Mouse (Mus musculus) kidney, embryonic 16.5 days (tissue): ENCODE measurements around the gene Cacnb3. TPM values are rescaled to one million over a fixed set of nuclear protein-coding genes. Genes with fewer than 3 reads are reported as not detected.

Source experiments
- ATAC-seq: fragments of 200-750 bp; cut with Nextera tagmentation; 2 replicates; pipeline ENCODE4 v1.8.0; 2017; ENCODE audit warnings: moderate TSS enrichment; ENCODE audit not compliant: low FRiP score, low TSS enrichment
- H3K27ac ChIP-seq: fragments of 300-500 bp; sonication (generic); 2 replicates; pipeline ENCODE4 v1.5.1; 2014; ENCODE audit warnings: low read length
- H3K27me3 ChIP-seq: fragments of 300-500 bp; sonication (generic); 2 replicates; pipeline ENCODE4 v1.6.1; 2014; ENCODE audit warnings: low read length, control low read depth, mixed read lengths; ENCODE audit not compliant: insufficient read depth
- H3K36me3 ChIP-seq: fragments of 300-500 bp; sonication (generic); 2 replicates; pipeline ENCODE4 v1.6.1; 2014; ENCODE audit warnings: low read length, control low read depth, mixed read lengths; ENCODE audit not compliant: insufficient read depth
- H3K4me1 ChIP-seq: fragments of 300-500 bp; sonication (generic); 2 replicates; pipeline ENCODE4 v1.6.1; 2014; ENCODE audit warnings: low read length, control low read depth, mixed read lengths; ENCODE audit not compliant: insufficient read depth
- H3K4me2 ChIP-seq: fragments of 300-500 bp; sonication (generic); replicated peaks from 2 replicates; pipeline ENCODE4 v1.6.1; 2014; ENCODE audit warnings: low read depth, low read length
- H3K4me3 ChIP-seq: fragments of 300-500 bp; sonication (generic); 2 replicates; pipeline ENCODE4 v1.5.1; 2014; ENCODE audit warnings: mild to moderate bottlenecking, low read length
- H3K9ac ChIP-seq: fragments of 300-500 bp; sonication (generic); replicated peaks from 2 replicates; pipeline ENCODE4 v1.6.1; 2014; ENCODE audit warnings: low read length
- H3K9me3 ChIP-seq: fragments of 300-500 bp; sonication (generic); 2 replicates; pipeline ENCODE4 v1.6.1; 2016; ENCODE audit warnings: low read length, control low read depth
- WGBS: fragments of 180-500 bp; shearing (Covaris S2); extraction: QIAGEN DNeasy Blood & Tissue Kit; methylation state at CpG from one replicate; pipeline ENCODE4 v1.1.7; 2014; 5-methylcytosine and 5-hydroxymethylcytosine counted together
- polyA plus RNA-seq: library from polyadenylated mRNA; unstranded; fragments of >200 nt; fragmentation: Nextera tagmentation; extraction: Ambion mirVana; gene quantifications from 2 replicates; pipeline ENCODE4 v1.2.1, GENCODE M21; 2015

The Cacnb3 gene
- polyA plus RNA-seq, 1 experiment from 2014 or later, result 34.9 TPM

DNA sequence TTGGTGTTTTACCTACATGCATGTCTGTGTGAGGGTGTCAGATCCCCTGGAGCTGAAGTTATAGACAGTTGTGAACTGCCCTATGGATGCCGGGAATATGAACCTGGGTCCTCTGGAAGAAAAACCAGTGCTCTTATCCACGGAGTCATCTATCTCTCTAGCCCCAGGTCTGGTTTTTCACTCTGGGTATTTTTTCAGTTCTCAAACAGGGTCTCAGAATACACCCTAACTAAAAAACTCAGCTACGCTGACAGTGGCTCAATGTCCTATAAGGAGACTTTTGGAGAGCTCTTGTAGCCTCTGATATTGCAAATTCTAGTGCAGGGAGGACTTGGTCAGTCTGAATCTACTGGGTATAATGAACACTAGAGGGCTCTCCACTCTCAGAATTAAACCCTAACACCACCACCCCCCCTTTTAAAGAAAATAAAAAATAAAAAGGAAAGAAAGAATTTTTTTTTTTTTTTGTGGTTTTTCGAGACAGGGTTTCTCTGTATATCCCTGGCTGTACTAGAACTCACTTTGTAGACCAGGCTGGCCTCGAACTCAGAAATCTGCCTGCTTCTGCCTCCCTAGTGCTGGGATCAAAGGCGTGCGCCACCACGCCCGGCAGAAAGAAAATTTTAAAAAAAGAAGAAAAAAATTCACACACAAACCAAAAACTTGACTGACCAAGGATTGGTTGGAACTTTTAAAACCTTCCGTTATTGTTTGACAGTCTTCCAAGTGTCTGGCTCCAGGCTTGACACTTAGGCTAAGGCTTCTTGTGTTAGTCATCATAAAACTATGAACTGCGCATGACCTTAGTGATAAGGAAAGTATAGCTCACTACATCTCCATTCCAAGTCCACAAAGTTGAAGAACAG is 33.6 kb downstream of the Cacnb3 start:
- WGBS, result 77% methylated on average over 11 of the region's 11 CpGs

DNA sequence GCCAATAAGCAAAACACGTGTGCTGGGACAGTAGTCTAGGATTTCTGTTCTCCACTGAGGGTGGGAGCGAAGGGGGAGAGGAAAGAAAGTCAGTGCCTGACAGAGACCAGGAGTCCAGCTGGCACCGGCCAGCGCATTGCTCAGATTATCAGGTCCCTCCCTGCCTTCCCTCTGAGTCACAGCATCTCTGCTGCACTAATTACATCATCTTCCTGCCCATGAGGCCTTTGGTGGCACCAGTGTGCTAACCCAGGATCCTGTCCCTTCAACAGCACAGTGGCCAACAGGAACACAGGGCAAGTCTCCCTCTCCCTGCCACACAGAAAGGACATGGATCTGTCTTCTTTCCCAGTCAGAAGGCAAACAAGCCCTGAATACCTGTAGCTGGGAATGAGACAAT is 42.0 kb downstream of the Cacnb3 start:
- Histone ChIP-seq H3K9ac (no peak overlapping the region), H3K4me3 (no peak overlapping the region), H3K4me1 (peaks cover 30% of the 10 kb centered on the region), H3K9me3 (no peaks in the 10 kb centered on the region), H3K36me3 (no peaks in the 10 kb centered on the region), H3K4me2 (no peak overlapping the region), H3K27ac (no peak overlapping the region), H3K27me3 (peaks cover 35% of the 10 kb centered on the region)
- 82% methylated on average over 4 of the region's 4 CpGs for WGBS
- no peak for ATAC-seq

More for the DNA sequence above, 33.6 kb downstream of the Cacnb3 start:
- Histone ChIP-seq H3K27ac (no peak overlapping the region), H3K27me3 (no peaks in the 10 kb centered on the region), H3K4me1 (peaks cover 10% of the 10 kb centered on the region; the same call in 1 of the 2 replicates), H3K4me3 (no peak overlapping the region), H3K9me3 (no peaks in the 10 kb centered on the region), H3K4me2 (no peak overlapping the region), H3K36me3 (0 out of 2 replicates have a peak, but pooled peaks cover 3% of the 10 kb centered on the region), H3K9ac (no peak overlapping the region)
- no peak for ATAC-seq

DNA sequence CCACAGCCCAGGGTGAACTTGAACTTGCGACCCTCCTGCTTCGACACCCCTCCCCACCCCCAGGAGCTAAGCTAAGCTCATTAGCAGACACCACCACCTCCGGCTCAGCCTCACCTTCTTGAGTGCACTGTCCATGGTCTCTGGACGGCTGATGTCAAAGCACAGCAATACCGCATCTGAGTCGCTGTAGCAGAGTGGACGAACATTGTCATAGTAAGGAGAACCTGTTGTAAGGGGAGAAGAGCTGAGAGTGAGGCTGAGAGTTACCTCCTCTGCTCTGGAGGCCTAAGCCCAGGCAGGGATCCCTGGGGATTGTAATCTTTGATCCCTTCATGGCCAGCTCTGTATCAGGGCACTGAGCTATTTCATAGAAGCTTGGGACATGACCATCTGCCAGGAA is 43.1 kb downstream of the Cacnb3 start:
- Histone ChIP-seq H3K27ac (no peak overlapping the region), H3K9ac (no peak overlapping the region), H3K4me2 (no peak overlapping the region), H3K36me3 (no peaks in the 10 kb centered on the region), H3K4me1 (peaks cover 30% of the 10 kb centered on the region), H3K27me3 (peaks cover 38% of the 10 kb centered on the region), H3K9me3 (no peaks in the 10 kb centered on the region), H3K4me3 (no peak overlapping the region)
- ATAC-seq, result no peak
- 79% methylated on average over 7 of the region's 7 CpGs for WGBS

DNA sequence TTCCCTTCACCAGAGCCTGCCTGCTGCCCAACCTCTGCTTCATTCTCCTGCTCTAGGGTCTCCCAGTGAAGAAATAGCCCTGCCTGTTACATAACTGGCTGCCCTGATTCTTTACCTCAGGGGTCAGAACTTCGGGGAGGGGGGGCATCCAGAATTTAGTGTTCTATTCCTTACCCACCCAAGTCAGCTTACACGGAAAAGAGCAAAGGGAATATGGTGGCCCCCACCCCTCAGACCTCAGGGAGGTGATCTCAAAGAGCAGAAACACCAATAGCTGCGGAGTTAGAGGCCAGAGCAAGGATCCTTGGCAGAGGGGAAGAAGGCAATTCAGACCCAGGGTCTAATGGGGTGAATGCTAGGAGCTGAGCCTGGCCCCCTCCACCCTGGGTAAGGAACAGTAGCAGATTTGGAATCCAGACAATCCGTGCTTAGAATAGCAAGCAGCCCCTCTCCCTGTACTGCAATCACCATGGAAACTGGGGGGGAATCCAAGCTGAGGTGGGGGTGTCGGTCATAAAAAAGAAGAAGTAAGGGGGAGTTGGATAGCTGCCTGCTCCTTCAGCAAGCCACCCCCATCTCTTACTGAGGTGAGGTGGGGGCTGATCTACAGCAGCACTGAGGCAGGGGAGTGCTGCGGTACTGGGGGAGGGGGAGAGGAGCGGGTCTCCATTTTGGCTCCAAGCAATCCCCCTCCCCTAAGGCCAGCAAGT is 43.8 kb downstream of the Cacnb3 start:
- 12% methylated on average over 7 of the region's 7 CpGs for WGBS
- Histone ChIP-seq H3K27ac (no peak overlapping the region), H3K36me3 (no peaks in the 10 kb centered on the region), H3K9me3 (no peaks in the 10 kb centered on the region), H3K4me1 (peaks cover 30% of the 10 kb centered on the region), H3K27me3 (peaks cover 39% of the 10 kb centered on the region), H3K4me2 (peak overlapping the region; percentile 82), H3K9ac (0 out of 2 replicates have a peak overlapping the region, but pooled peaks have one; percentile 26), H3K4me3 (no peak overlapping the region; the same call in 1 of the 2 replicates)
- no peak for ATAC-seq

DNA sequence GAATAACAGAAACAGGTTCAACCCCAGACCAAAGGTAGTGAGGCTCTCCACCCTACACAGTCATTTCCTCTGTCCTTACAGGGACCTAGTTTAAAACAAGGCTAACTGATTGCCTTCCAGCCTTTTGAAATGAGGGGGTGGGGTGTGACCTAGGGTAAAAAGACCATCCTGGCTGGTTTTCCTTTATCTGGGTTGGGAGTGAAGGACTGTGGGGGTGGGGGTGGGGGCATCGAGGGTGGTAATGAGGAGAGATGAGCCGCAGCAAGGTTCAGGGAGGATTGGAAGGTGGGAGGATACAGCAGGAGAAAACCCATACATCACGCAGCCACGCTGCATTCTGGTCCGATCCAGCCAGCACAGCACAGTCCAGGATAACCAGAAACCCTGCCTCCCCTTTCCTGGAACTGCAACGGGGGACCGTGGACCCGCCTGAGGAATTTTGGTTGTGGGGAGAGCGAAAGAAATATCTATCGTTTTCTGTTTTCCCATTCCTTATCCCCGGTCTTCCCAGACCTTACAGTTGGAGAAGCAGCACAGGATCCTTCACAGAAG is 44.4 kb downstream of the Cacnb3 start:
- no peaks in the 10 kb centered on the region for H3K9me3 ChIP-seq
- H3K36me3 ChIP-seq, result no peaks in the 10 kb centered on the region
- H3K4me1 ChIP-seq, result peaks cover 30% of the 10 kb centered on the region
- peak overlapping the region; percentile 26; the same call in 1 of the 2 replicates for H3K9ac ChIP-seq
- peak overlapping the region; percentile 27 for H3K4me3 ChIP-seq
- H3K27ac ChIP-seq, result no peak overlapping the region
- H3K27me3 ChIP-seq, result peaks cover 39% of the 10 kb centered on the region
- peak overlapping the region; percentile 82 for H3K4me2 ChIP-seq
- WGBS, result 6% methylated on average over 11 of the region's 11 CpGs
- no peak for ATAC-seq

DNA sequence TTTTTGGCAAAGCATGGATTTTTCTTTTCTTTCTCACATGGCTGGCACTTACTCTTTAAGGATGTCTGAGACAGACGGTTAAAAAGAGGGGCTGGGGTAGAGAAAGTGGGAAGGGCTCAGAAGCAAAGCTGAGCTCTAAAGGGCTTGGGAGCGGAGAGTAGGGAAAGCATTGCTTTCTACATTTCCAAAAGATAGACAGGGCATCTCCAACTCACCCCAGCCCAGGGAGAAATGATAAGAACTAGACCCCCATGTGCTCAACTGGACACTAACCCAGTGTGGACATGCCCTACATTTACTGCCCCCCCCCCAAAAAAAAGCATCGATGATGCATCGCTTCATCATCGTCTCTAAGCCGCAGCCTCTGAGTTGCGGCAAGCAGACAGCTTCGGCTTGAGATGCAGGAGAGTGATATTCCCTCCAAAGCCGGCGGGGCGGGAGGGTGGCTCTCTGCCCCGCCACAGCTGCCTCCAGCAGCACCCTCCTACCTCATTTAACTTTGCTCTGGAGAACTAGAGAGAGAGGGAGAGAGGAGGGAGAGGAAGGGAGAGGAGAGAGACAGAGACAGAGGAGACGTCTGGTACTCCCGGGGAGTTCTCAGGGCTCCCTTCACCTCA is 45.1 kb downstream of the Cacnb3 start:
- peak overlapping the region; percentile 82 for H3K4me2 ChIP-seq
- peaks cover 39% of the 10 kb centered on the region for H3K27me3 ChIP-seq
- no peaks in the 10 kb centered on the region for H3K36me3 ChIP-seq
- peak overlapping the region; percentile 41; the same call in 1 of the 2 replicates for H3K9ac ChIP-seq
- ATAC-seq, result no peak
- H3K27ac ChIP-seq, result no peak overlapping the region
- peaks cover 30% of the 10 kb centered on the region for H3K4me1 ChIP-seq
- H3K4me3 ChIP-seq, result peak overlapping the region; percentile 47
- no peaks in the 10 kb centered on the region for H3K9me3 ChIP-seq
- WGBS, result 4% methylated on average over 14 of the region's 14 CpGs

DNA sequence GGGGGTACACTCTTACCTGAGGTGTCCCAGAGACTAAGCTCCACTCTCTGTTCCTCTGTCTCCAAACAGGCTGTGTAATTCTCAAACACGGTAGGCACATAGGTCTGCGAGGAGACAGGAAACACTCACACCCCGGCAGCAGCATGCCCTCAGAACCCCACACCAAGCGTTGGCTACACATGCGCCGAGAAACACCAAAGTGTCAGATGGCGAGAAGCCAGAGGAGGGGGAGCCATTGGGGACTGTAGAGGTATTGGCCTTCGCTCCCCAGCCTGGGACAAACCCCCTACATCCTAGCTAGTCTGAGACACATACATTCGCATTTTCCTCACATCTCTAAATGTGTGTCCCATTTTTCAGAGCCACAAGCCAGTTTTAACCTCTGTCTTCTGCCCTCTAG is 45.8 kb downstream of the Cacnb3 start:
- WGBS, result 2% methylated on average over 9 of the region's 9 CpGs
- no peak for ATAC-seq
- Histone ChIP-seq H3K36me3 (no peaks in the 10 kb centered on the region), H3K27me3 (peaks cover 39% of the 10 kb centered on the region), H3K4me1 (peaks cover 30% of the 10 kb centered on the region), H3K9ac (no peak overlapping the region), H3K27ac (no peak overlapping the region), H3K4me3 (peak overlapping the region; percentile 47), H3K4me2 (peak overlapping the region; percentile 82), H3K9me3 (no peaks in the 10 kb centered on the region)

DNA sequence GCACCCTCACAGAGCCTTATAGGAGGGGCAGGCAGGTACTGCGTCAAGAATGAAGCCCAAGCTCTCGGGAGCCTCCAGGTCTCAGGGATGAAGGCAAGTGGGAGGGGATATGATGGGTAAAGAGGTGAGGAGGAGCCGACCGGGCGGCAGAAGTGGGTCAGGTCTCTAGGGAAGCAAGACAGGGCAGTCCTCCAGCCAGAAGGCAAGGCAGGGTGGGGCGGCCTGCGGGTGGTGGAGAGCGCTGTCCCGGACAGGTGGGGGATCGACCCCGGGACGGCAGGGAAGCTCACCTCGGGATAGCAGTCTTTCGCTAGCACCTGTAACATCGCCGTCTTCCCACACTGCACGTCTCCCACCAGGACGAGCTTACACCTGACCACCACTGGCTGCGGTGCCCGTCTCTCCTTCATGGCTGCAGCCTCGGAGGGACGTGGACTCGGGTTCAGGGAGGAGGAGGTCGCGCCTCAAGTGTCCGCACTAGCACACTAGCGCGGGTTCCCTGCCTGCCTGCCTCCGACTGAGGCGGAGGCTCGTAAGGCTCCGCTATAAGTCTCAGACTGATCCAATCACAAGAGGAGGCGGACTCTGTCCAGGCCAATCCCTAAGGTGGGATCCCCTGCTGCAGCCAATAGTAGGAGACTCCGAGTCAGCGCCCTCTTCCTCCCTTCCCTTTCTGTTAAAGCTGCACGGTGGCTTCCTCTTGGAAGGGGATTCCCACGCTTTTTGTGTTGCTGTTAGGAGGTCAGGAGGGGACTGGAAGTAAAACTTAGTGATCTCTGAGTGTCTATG is 46.5 kb downstream of the Cacnb3 start, which contains the start of gene Rnd1:
Gene Rnd1 (minus strand): TSS at position 522 of the 789 bp plus-strand sequence.
- H3K27me3 ChIP-seq, result peaks cover 39% of the 10 kb centered on the region

DNA sequence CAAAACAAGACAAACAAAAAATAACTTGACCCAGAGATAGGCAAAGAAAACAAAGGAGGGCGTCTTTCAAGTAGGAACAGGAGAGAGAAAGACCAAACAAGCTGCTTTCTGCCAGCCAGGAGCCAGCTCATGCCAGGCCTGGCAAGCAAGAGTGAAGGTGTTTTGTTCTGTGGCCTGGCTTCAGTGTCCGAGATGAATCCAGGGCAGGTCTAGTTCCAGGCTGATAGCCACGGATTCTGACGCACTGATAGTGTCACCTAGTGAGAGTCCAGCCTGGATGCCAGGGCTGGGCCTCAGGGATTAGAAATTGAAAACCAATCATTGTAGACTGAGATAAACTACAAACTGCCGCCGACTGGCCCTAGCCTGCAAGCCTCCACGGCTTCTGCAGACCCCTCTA is 47.3 kb downstream of the Cacnb3 start:
- Histone ChIP-seq H3K36me3 (no peaks in the 10 kb centered on the region), H3K27me3 (peaks cover 39% of the 10 kb centered on the region), H3K4me2 (peak overlapping the region; percentile 82; the same call in 1 of the 2 replicates), H3K9me3 (no peaks in the 10 kb centered on the region), H3K4me1 (peaks cover 30% of the 10 kb centered on the region), H3K27ac (no peak overlapping the region), H3K4me3 (no peak overlapping the region), H3K9ac (no peak overlapping the region)
- 67% methylated on average over 7 of the region's 7 CpGs for WGBS
- ATAC-seq, result no peak

More for the DNA sequence above, 46.5 kb downstream of the Cacnb3 start, which contains the start of gene Rnd1:
- peaks cover 30% of the 10 kb centered on the region for H3K4me1 ChIP-seq
- no peak within 1 kb of the TSS for H3K27ac ChIP-seq
- H3K9ac ChIP-seq, result peak within 1 kb of the TSS; percentile 54; the same call in 1 of the 2 replicates
- peak; percentile 96 for ATAC-seq
- under 1% methylated on average over 37 of the region's 37 CpGs for WGBS
- peak within 1 kb of the TSS; percentile 82 for H3K4me2 ChIP-seq
- H3K4me3 ChIP-seq, result peak within 1 kb of the TSS; percentile 47
- no peaks in the 10 kb centered on the region for H3K9me3 ChIP-seq
- no peaks in the 10 kb centered on the region for H3K36me3 ChIP-seq
